Mouse (Mus musculus): ENCODE data around the gene Adam15. TPM values are rescaled to one million over a fixed set of nuclear protein-coding genes. Genes with fewer than 3 reads are reported as not detected.

Gene Adam15
- polyA plus RNA-seq, 1 experiment from 2014 or later, result 33.9 TPM

GRCm38 (mm10) chr3:89367338-89367737, 17.5 kb upstream of the Adam15 start:
- Histone ChIP-seq H3K9ac (ENCODE audit: low read depth, low read length) (no peak overlapping the region), H3K27me3 (replicated peaks; ENCODE audit: control insufficient read depth, insufficient read depth, low read length) (no peaks in the 10 kb centered on the region), H3K4me3 (ENCODE audit: low read depth, low read length) (no peak overlapping the region), H3K9me3 (ENCODE audit: control insufficient read depth) (no peaks in the 10 kb centered on the region), H3K4me2 (replicated peaks; ENCODE audit: low read depth) (peak overlapping the region; percentile 38; the same call in 1 of the 2 replicates), H3K36me3 (ENCODE audit: control insufficient read depth, insufficient read depth) (no peaks in the 10 kb centered on the region), H3K4me1 (replicated peaks; ENCODE audit: control insufficient read depth, insufficient read depth, low read length) (peaks cover 3% of the 10 kb centered on the region), H3K27ac (ENCODE audit: low read depth, low read length) (peak overlapping the region; percentile 65; the same call in 1 of the 2 replicates)
- WGBS, result 24% methylated on average over 11 of the region's 11 CpGs
- no peak for TF ChIP-seq CTCF (IDR thresholded peaks at IDR 0.05; ENCODE audit: low read depth)
- ATAC-seq, result peak; percentile 57

DNA sequence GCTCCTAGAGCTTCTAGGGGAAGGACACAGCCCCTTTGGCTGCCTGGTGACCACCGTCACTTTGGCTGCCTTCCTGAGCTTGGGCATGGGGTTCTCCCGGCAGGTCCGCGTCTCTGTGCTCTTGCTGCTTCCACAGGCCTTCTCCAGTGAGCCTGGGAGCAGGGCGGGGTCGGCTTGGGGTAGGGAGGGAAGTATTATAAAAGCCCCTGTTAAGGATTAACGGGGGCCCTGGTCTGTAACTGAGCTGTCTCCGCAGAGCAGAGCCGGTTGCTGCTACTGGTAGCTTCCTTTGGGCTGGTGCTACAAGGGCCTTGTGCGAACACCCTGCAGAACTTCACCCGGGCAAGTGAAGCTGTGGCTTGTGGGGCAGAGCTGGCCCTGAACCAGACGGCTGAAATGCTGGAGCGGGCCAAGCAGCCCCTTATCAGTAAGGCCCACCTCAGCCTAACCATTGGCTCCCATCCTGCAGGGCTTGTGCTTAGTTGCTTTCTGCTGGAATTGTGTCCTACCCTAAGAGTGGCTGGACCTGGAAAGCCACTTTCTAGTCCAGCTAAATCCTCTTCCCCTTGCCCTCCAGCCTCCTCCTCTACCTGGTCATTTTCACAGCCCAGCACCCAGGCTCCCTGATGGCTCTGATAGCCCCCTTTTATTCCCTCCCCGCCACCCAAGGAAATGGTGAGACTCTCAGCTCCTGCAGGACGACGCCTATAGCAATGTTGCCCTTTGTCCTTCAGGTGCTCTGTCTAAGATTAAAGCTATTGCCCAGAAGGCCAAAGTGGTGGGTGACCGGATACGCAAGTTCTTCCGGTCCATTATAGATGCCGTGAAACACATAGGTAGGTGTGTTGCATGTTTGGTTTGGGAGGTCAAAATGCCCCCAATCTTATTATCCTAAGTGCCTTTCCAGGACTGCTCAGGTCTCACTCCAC, 16.0 kb upstream of the Adam15 start:
- no peak overlapping the region for H3K9ac ChIP-seq (ENCODE audit: low read depth, low read length)
- H3K4me2 ChIP-seq (replicated peaks; ENCODE audit: low read depth), result peak overlapping the region; percentile 38
- no peaks in the 10 kb centered on the region for H3K36me3 ChIP-seq (ENCODE audit: control insufficient read depth, insufficient read depth)
- H3K4me1 ChIP-seq (replicated peaks; ENCODE audit: control insufficient read depth, insufficient read depth, low read length), result peaks cover 3% of the 10 kb centered on the region
- no peak for TF ChIP-seq CTCF (IDR thresholded peaks at IDR 0.05; ENCODE audit: low read depth)
- no peak overlapping the region for H3K4me3 ChIP-seq (ENCODE audit: low read depth, low read length)
- peak overlapping the region; percentile 65 for H3K27ac ChIP-seq (ENCODE audit: low read depth, low read length)
- H3K9me3 ChIP-seq (ENCODE audit: control insufficient read depth), result no peaks in the 10 kb centered on the region
- H3K27me3 ChIP-seq (replicated peaks; ENCODE audit: control insufficient read depth, insufficient read depth, low read length), result no peaks in the 10 kb centered on the region
- peak; percentile 21; the same call in 1 of the 2 replicates for ATAC-seq
- 39% methylated on average over 20 of the region's 20 CpGs for WGBS

- no peaks in the 10 kb centered on the region for H3K27me3 ChIP-seq (replicated peaks; ENCODE audit: control insufficient read depth, insufficient read depth, low read length)
- no peak within 1 kb of the TSS for H3K9ac ChIP-seq (ENCODE audit: low read depth, low read length)
- TF ChIP-seq CTCF (IDR thresholded peaks at IDR 0.05; ENCODE audit: low read depth), result no peak
- H3K4me2 ChIP-seq (replicated peaks; ENCODE audit: low read depth), result peak within 1 kb of the TSS; percentile 38
- 81% methylated on average over 11 of the region's 11 CpGs for WGBS
- H3K4me3 ChIP-seq (ENCODE audit: low read depth, low read length), result no peak within 1 kb of the TSS
- no peaks in the 10 kb centered on the region for H3K9me3 ChIP-seq (ENCODE audit: control insufficient read depth)
- no peak for ATAC-seq
- peaks cover 3% of the 10 kb centered on the region for H3K4me1 ChIP-seq (replicated peaks; ENCODE audit: control insufficient read depth, insufficient read depth, low read length)
- H3K36me3 ChIP-seq (ENCODE audit: control insufficient read depth, insufficient read depth), result no peaks in the 10 kb centered on the region
- H3K27ac ChIP-seq (ENCODE audit: low read depth, low read length), result peak within 1 kb of the TSS; percentile 65
Observed at GRCm38 (mm10) chr3:89365153-89365485, 15.3 kb upstream of the Adam15 start, which contains the start of gene Dcst1. Dcst1 (minus strand) TSS chr3:89365253.

- H3K36me3 ChIP-seq (ENCODE audit: control insufficient read depth, insufficient read depth), result no peaks in the 10 kb centered on the region
- WGBS, result 74% methylated on average over 8 of the region's 8 CpGs
- no peak for ATAC-seq
- no peak for TF ChIP-seq CTCF (IDR thresholded peaks at IDR 0.05; ENCODE audit: low read depth)
- H3K4me2 ChIP-seq (replicated peaks; ENCODE audit: low read depth), result no peak overlapping the region
- H3K9ac ChIP-seq (ENCODE audit: low read depth, low read length), result no peak overlapping the region
- H3K9me3 ChIP-seq (ENCODE audit: control insufficient read depth), result no peaks in the 10 kb centered on the region
- peaks cover 3% of the 10 kb centered on the region for H3K4me1 ChIP-seq (replicated peaks; ENCODE audit: control insufficient read depth, insufficient read depth, low read length)
- H3K27ac ChIP-seq (ENCODE audit: low read depth, low read length), result no peak overlapping the region
- no peaks in the 10 kb centered on the region for H3K27me3 ChIP-seq (replicated peaks; ENCODE audit: control insufficient read depth, insufficient read depth, low read length)
- H3K4me3 ChIP-seq (ENCODE audit: low read depth, low read length), result no peak overlapping the region
Observed at GRCm38 (mm10) chr3:89364631-89365030, 14.8 kb upstream of the Adam15 start.

DNA sequence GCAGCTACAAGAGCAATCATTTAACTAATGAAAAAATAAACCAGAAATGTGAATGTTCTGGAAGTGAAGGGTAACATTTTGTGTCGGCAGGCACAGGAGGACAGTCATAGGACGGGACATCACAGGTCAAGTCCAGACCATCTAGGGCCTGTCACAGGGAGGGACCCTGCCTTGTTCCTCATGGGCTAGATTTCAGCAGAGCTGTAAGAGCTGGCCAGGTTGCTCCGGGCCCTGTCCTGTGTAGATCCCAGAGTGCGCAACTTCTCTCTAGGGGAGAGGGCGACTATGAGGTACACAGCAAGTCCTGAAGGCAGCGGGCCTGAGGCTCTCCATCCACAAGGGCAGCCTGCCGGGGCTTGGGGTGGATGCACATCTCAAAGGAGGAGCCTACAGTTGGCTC, 11.9 kb upstream of the Adam15 start, which contains the start of gene Dcst2:
Gene Dcst2, plus strand, starts transcription at position 301 of the 400 bp plus-strand sequence.
- WGBS, result 91% methylated on average over 7 of the region's 7 CpGs
- no peaks in the 10 kb centered on the region for H3K27me3 ChIP-seq (replicated peaks; ENCODE audit: control insufficient read depth, insufficient read depth, low read length)
- no peaks in the 10 kb centered on the region for H3K36me3 ChIP-seq (ENCODE audit: control insufficient read depth, insufficient read depth)
- no peak within 1 kb of the TSS for H3K9ac ChIP-seq (ENCODE audit: low read depth, low read length)
- H3K9me3 ChIP-seq (ENCODE audit: control insufficient read depth), result no peaks in the 10 kb centered on the region
- H3K4me3 ChIP-seq (ENCODE audit: low read depth, low read length), result no peak within 1 kb of the TSS
- peaks cover 3% of the 10 kb centered on the region; the same call in 1 of the 2 replicates for H3K4me1 ChIP-seq (replicated peaks; ENCODE audit: control insufficient read depth, insufficient read depth, low read length)
- no peak within 1 kb of the TSS for H3K4me2 ChIP-seq (replicated peaks; ENCODE audit: low read depth)
- ATAC-seq, result no peak
- TF ChIP-seq CTCF (IDR thresholded peaks at IDR 0.05; ENCODE audit: low read depth), result no peak
- H3K27ac ChIP-seq (ENCODE audit: low read depth, low read length), result no peak within 1 kb of the TSS

- H3K4me3 ChIP-seq (ENCODE audit: low read depth, low read length), result no peak overlapping the region
- H3K9me3 ChIP-seq (ENCODE audit: control insufficient read depth), result no peaks in the 10 kb centered on the region
- no peak overlapping the region for H3K9ac ChIP-seq (ENCODE audit: low read depth, low read length)
- peaks cover under 1% of the 10 kb centered on the region; the same call in 1 of the 2 replicates for H3K4me1 ChIP-seq (replicated peaks; ENCODE audit: control insufficient read depth, insufficient read depth, low read length)
- no peaks in the 10 kb centered on the region for H3K36me3 ChIP-seq (ENCODE audit: control insufficient read depth, insufficient read depth)
- no peaks in the 10 kb centered on the region for H3K27me3 ChIP-seq (replicated peaks; ENCODE audit: control insufficient read depth, insufficient read depth, low read length)
- no peak for ATAC-seq
- WGBS, result 66% methylated on average over 3 of the region's 3 CpGs
- no peak for TF ChIP-seq CTCF (IDR thresholded peaks at IDR 0.05; ENCODE audit: low read depth)
- H3K27ac ChIP-seq (ENCODE audit: low read depth, low read length), result no peak overlapping the region
- H3K4me2 ChIP-seq (replicated peaks; ENCODE audit: low read depth), result no peak overlapping the region
Observed at GRCm38 (mm10) chr3:89360237-89360636, 10.4 kb upstream of the Adam15 start.
